Mouse (Mus musculus): Measurements from ENCODE around the gene Gsk3b. TPM values are rescaled to one million over a fixed set of nuclear protein-coding genes. Genes with fewer than 3 reads are reported as not detected.

The Gsk3b gene
- total RNA-seq, 1 experiment from 2014 or later: 50.9 TPM

GRCm38 (mm10) chr16:38271601-38272000, 182.8 kb downstream of the Gsk3b start:
- no peak for ATAC-seq (replicated peaks; ENCODE audit: low read depth, poor library complexity, severe bottlenecking)

- no peak for ATAC-seq (replicated peaks; ENCODE audit: low read depth, poor library complexity, severe bottlenecking)
Measured at GRCm38 (mm10) chr16:38272483-38272882, 183.7 kb downstream of the Gsk3b start.

- no peak for ATAC-seq (replicated peaks; ENCODE audit: low read depth, poor library complexity, severe bottlenecking)
Measured at GRCm38 (mm10) chr16:38274737-38275136, 185.9 kb downstream of the Gsk3b start.

GRCm38 (mm10) chr16:38279794-38280193, 191.0 kb downstream of the Gsk3b start:
- no peak for ATAC-seq (replicated peaks; ENCODE audit: low read depth, poor library complexity, severe bottlenecking)

GRCm38 (mm10) chr16:38280951-38281350, 192.2 kb downstream of the Gsk3b start:
- ATAC-seq (replicated peaks; ENCODE audit: low read depth, poor library complexity, severe bottlenecking): no peak

- no peak for ATAC-seq (replicated peaks; ENCODE audit: low read depth, poor library complexity, severe bottlenecking)
Measured at GRCm38 (mm10) chr16:38282559-38283160, 193.9 kb downstream of the Gsk3b start.

GRCm38 (mm10) chr16:38283300-38283699, 194.5 kb downstream of the Gsk3b start:
- no peak for ATAC-seq (replicated peaks; ENCODE audit: low read depth, poor library complexity, severe bottlenecking)

GRCm38 (mm10) chr16:38285801-38286200, 197.0 kb downstream of the Gsk3b start:
- no peak for ATAC-seq (replicated peaks; ENCODE audit: low read depth, poor library complexity, severe bottlenecking)

- no peak for ATAC-seq (replicated peaks; ENCODE audit: low read depth, poor library complexity, severe bottlenecking)
Measured at GRCm38 (mm10) chr16:38286541-38286940, 197.7 kb downstream of the Gsk3b start.

GRCm38 (mm10) chr16:38287357-38287756, 198.6 kb downstream of the Gsk3b start:
- no peak for ATAC-seq (replicated peaks; ENCODE audit: low read depth, poor library complexity, severe bottlenecking)

GRCm38 (mm10) chr16:38287762-38288161, 199.0 kb downstream of the Gsk3b start:
- no peak for ATAC-seq (replicated peaks; ENCODE audit: low read depth, poor library complexity, severe bottlenecking)

GRCm38 (mm10) chr16:38288851-38289250, 200.1 kb downstream of the Gsk3b start:
- ATAC-seq (replicated peaks; ENCODE audit: low read depth, poor library complexity, severe bottlenecking): no peak

- ATAC-seq (replicated peaks; ENCODE audit: low read depth, poor library complexity, severe bottlenecking): no peak
Measured at GRCm38 (mm10) chr16:38290151-38290550, 201.3 kb downstream of the Gsk3b start.

GRCm38 (mm10) chr16:38294685-38295348, 206.0 kb downstream of the Gsk3b start, which contains the start of gene Nr1i2:
Gene Nr1i2, minus strand, starts transcription at chr16:38294824.
- no peak for ATAC-seq (replicated peaks; ENCODE audit: low read depth, poor library complexity, severe bottlenecking)

- ATAC-seq (replicated peaks; ENCODE audit: low read depth, poor library complexity, severe bottlenecking): peak; percentile 64
Measured at GRCm38 (mm10) chr16:38295349-38295930, 206.6 kb downstream of the Gsk3b start.

Other genes with a start within 250 kb of the Gsk3b start
- gene Gm36028, start 227.9 kb upstream of the Gsk3b start, total RNA-seq (2017): 0.64 TPM in 1 of 2 replicates, not detected in the other
- gene Lrrc58, start 220.6 kb upstream of the Gsk3b start, total RNA-seq (2017): 50.5 and 64.4 TPM in 2 replicates
- gene Gpr156, start 172.5 kb upstream of the Gsk3b start, total RNA-seq (2017): not detected in 2 replicates
- gene Nr1i2, start 205.8 kb downstream of the Gsk3b start, total RNA-seq (2017): not detected in 2 replicates